In genomic region chr12:80114031-80114891, GRCm38 (mm10) we compare ENCODE assay signal across 8 mouse cellular contexts. TPM values are rescaled to one million over a fixed set of nuclear protein-coding genes. Genes with fewer than 3 reads are reported as not detected.
DNase-seq lines count a peak whose midpoint lies in the region; ATAC-seq lines count a peak whose summit lies in the region.

No protein-coding gene starts in this region.

- peaks cover 29% of the 10 kb centered on the region for H3K27me3 ChIP-seq in hindbrain, embryonic 14.5 days (ENCODE audit: control insufficient read depth, insufficient read depth, low read length)
- H3K27me3 ChIP-seq in limb, embryonic 12.5 days = no peaks in the 10 kb centered on the region
- H3K27me3 ChIP-seq in midbrain, embryonic 12.5 days = peaks cover 7% of the 10 kb centered on the region; the same call in 1 of the 2 replicates

- H3K9me3 ChIP-seq in hindbrain, embryonic 14.5 days (ENCODE audit: control insufficient read depth, low read length) = no peaks in the 10 kb centered on the region
- no peaks in the 10 kb centered on the region for H3K9me3 ChIP-seq in limb, embryonic 12.5 days
- H3K9me3 ChIP-seq in midbrain, embryonic 12.5 days = no peaks in the 10 kb centered on the region

- peak overlapping the region; percentile 80 for H3K9ac ChIP-seq in hindbrain, embryonic 14.5 days
- peak overlapping the region; percentile 81 for H3K9ac ChIP-seq in limb, embryonic 12.5 days (replicated peaks)
- peak overlapping the region; percentile 86 for H3K9ac ChIP-seq in midbrain, embryonic 12.5 days (replicated peaks)

- H3K4me3 ChIP-seq in hindbrain, embryonic 14.5 days (replicated peaks; ENCODE audit: low read length) = peak overlapping the region; percentile 66
- H3K4me3 ChIP-seq in limb, embryonic 12.5 days (replicated peaks) = peak overlapping the region; percentile 84
- H3K4me3 ChIP-seq in midbrain, embryonic 12.5 days = peak overlapping the region; percentile 72

- ATAC-seq in cerebellum, adult (ENCODE audit: insufficient number of reproducible peaks, low FRiP score, low TSS enrichment) = no peak
- ATAC-seq in hindbrain, embryonic 14.5 days (ENCODE audit: low FRiP score) = no peak
- no peak for ATAC-seq in limb, embryonic 12.5 days (ENCODE audit: insufficient number of reproducible peaks, insufficient read depth, low FRiP score, low TSS enrichment, low read depth)
- no peak for ATAC-seq in midbrain, embryonic 12.5 days (ENCODE audit: low FRiP score, low read depth)

- peak overlapping the region; percentile 89 for H3K4me2 ChIP-seq in hindbrain, embryonic 14.5 days (replicated peaks)
- H3K4me2 ChIP-seq in limb, embryonic 12.5 days = peak overlapping the region; percentile 94
- peak overlapping the region; percentile 87 for H3K4me2 ChIP-seq in midbrain, embryonic 12.5 days (replicated peaks)

- H3K36me3 ChIP-seq in hindbrain, embryonic 14.5 days (replicated peaks; ENCODE audit: control insufficient read depth, insufficient read depth) = peaks cover 11% of the 10 kb centered on the region; the same call in 1 of the 2 replicates
- peaks cover 21% of the 10 kb centered on the region for H3K36me3 ChIP-seq in limb, embryonic 12.5 days
- peaks cover 9% of the 10 kb centered on the region; the same call in 1 of the 2 replicates for H3K36me3 ChIP-seq in midbrain, embryonic 12.5 days

- DNase-seq in cerebellum, adult 11 months = peak; percentile 57
- peak; percentile 69 to 72 for DNase-seq in cerebellum, postnatal 25 days
- peak; percentile 89 for DNase-seq in gastrocnemius, adult 18-20 months (ENCODE audit: low spot score)
- no peak for DNase-seq in hindbrain, embryonic 14.5 days (ENCODE audit: low spot score)
- peak; percentile 59 for DNase-seq in spleen, adult 12 weeks (ENCODE audit: low spot score)

- under 1% methylated on average over 51 of the region's 51 CpGs for WGBS in hindbrain, embryonic 14.5 days
- WGBS in limb, embryonic 12.5 days = under 1% methylated on average over 51 of the region's 51 CpGs
- WGBS in midbrain, embryonic 12.5 days = under 1% methylated on average over 51 of the region's 51 CpGs

- peak overlapping the region; percentile 90 for H3K27ac ChIP-seq in hindbrain, embryonic 14.5 days
- H3K27ac ChIP-seq in limb, embryonic 12.5 days = peak overlapping the region; percentile 99
- peak overlapping the region; percentile 92 for H3K27ac ChIP-seq in midbrain, embryonic 12.5 days (replicated peaks)

- peaks cover 23% of the 10 kb centered on the region; the same call in 1 of the 2 replicates for H3K4me1 ChIP-seq in hindbrain, embryonic 14.5 days (replicated peaks; ENCODE audit: control insufficient read depth, insufficient read depth, low read length)
- peaks cover 31% of the 10 kb centered on the region for H3K4me1 ChIP-seq in limb, embryonic 12.5 days (replicated peaks)
- peaks cover 33% of the 10 kb centered on the region for H3K4me1 ChIP-seq in midbrain, embryonic 12.5 days

RNA-seq across cellular contexts. Expression of gene Zfp36l1, which starts 1.4 kb away (rescaled TPM):
- total RNA-seq in gastrocnemius, adult 18-20 months (2021) = 10 to 100 TPM; 20.1 to 34.4 TPM
- polyA plus RNA-seq in hindbrain, embryonic 14.5 days (2014; fragmentation: Nextera tagmentation; extraction: Ambion mirVana) = 47.7 and 48.8 TPM in 2 replicates
- polyA plus RNA-seq in limb, embryonic 12.5 days (2016; fragmentation: Nextera tagmentation; extraction: Ambion mirVana) = 80.7 and 89.8 TPM in 2 replicates
- 91.2 and 98.0 TPM in 2 replicates for polyA plus RNA-seq in midbrain, embryonic 12.5 days (2016; fragmentation: Nextera tagmentation; extraction: Ambion mirVana)
